Mouse (Mus musculus) kidney, postnatal 0 days (tissue): ENCODE results near the gene Gnaq. TPM values are rescaled to one million over a fixed set of nuclear protein-coding genes. Genes with fewer than 3 reads are reported as not detected.

ENCODE experiments used
- ATAC-seq: fragments of 200-750 bp; cut with Nextera tagmentation; replicated peaks from 2 replicates; pipeline ENCODE4 v1.8.0; 2017; ENCODE audit warnings: low read depth, moderate number of reproducible peaks, moderate TSS enrichment, moderate library complexity; ENCODE audit not compliant: low FRiP score
- DNase-seq: peaks from one replicate; pipeline ENCODE4 v3.0.0-alpha.2; 2016; ENCODE audit warnings: low spot score
- H3K27ac ChIP-seq: fragments of 300-500 bp; sonication (generic); 2 replicates; pipeline ENCODE4 v1.5.1; 2014; ENCODE audit warnings: mild to moderate bottlenecking
- H3K27me3 ChIP-seq: fragments of 300-500 bp; sonication (generic); 2 replicates; pipeline ENCODE4 v1.6.1; 2014; ENCODE audit warnings: low read length, mixed read lengths; ENCODE audit not compliant: insufficient read depth
- H3K36me3 ChIP-seq: fragments of 300-500 bp; sonication (generic); 2 replicates; pipeline ENCODE4 v1.6.1; 2014; ENCODE audit warnings: low read length, mixed read lengths; ENCODE audit not compliant: insufficient read depth
- H3K4me1 ChIP-seq: fragments of 300-500 bp; sonication (generic); replicated peaks from 2 replicates; pipeline ENCODE4 v1.6.1; 2014; ENCODE audit warnings: antibody characterized with exemption, low read length, mixed read lengths; ENCODE audit not compliant: insufficient read depth
- H3K4me2 ChIP-seq: fragments of 300-500 bp; sonication (generic); 2 replicates; pipeline ENCODE4 v1.6.1; 2014; ENCODE audit warnings: mild to moderate bottlenecking, low read length, moderate library complexity, mixed read lengths
- H3K4me3 ChIP-seq: fragments of 300-500 bp; sonication (generic); replicated peaks from 2 replicates; pipeline ENCODE4 v1.5.1; 2014; ENCODE audit warnings: low read depth, low read length
- H3K9ac ChIP-seq: fragments of 300-500 bp; sonication (generic); 2 replicates; pipeline ENCODE4 v1.6.1; 2014; ENCODE audit warnings: low read depth, low read length
- H3K9me3 ChIP-seq: fragments of 300-500 bp; sonication (generic); replicated peaks from 2 replicates; pipeline ENCODE4 v1.6.1; 2016; ENCODE audit warnings: low read length, inconsistent platforms, mixed read lengths
- CTCF ChIP-seq: IDR thresholded peaks from 2 replicates; pipeline ENCODE4 v1.5.1; 2016; ENCODE audit warnings: antibody characterized with exemption, low read depth, mild to moderate bottlenecking, moderate library complexity
- WGBS: fragments of 180-500 bp; shearing (Covaris S2); extraction: QIAGEN DNeasy Blood & Tissue Kit; methylation state at CpG from one replicate; pipeline ENCODE4 v1.1.7; 2014; 5-methylcytosine and 5-hydroxymethylcytosine counted together
- polyA plus RNA-seq: library from polyadenylated mRNA; unstranded; fragments of >200 nt; fragmentation: Nextera tagmentation; extraction: Ambion mirVana; gene quantifications from 2 replicates; pipeline ENCODE4 v1.2.1, GENCODE M21; 2015

Gene Gnaq
- polyA plus RNA-seq, 1 experiment from 2014 or later = 27.2 TPM

DNA sequence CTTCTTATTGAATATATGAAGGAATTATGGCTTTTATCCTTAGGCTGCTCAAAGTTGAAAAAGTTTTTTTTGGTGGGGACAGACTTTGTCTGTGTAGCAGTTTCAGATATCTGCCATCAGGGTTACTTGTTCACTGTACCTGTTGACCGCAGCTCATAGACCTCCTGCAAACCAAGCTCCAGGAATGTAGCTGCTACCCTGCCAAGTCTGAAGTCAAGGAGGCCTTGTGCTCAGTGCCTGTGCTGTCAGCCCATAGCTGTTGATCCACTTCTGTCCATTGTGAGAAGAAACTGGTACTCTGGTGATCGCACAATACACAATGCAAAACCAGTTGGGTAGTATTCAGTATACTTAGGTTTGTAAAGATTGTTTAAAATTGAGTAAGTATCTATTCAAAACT, 68.7 kb downstream of the Gnaq start:
- H3K4me1 ChIP-seq = peaks cover 6% of the 10 kb centered on the region; the same call in 1 of the 2 replicates
- H3K4me2 ChIP-seq = no peak overlapping the region
- H3K36me3 ChIP-seq = no peaks in the 10 kb centered on the region
- WGBS = 93% methylated on average over 2 of the region's 2 CpGs
- ATAC-seq (no peak), DNase-seq (no peak)
- H3K4me3 ChIP-seq = no peak overlapping the region
- no peak overlapping the region for H3K27ac ChIP-seq
- H3K9me3 ChIP-seq = no peaks in the 10 kb centered on the region
- H3K9ac ChIP-seq = no peak overlapping the region
- TF ChIP-seq CTCF = no peak
- H3K27me3 ChIP-seq = no peaks in the 10 kb centered on the region

DNA sequence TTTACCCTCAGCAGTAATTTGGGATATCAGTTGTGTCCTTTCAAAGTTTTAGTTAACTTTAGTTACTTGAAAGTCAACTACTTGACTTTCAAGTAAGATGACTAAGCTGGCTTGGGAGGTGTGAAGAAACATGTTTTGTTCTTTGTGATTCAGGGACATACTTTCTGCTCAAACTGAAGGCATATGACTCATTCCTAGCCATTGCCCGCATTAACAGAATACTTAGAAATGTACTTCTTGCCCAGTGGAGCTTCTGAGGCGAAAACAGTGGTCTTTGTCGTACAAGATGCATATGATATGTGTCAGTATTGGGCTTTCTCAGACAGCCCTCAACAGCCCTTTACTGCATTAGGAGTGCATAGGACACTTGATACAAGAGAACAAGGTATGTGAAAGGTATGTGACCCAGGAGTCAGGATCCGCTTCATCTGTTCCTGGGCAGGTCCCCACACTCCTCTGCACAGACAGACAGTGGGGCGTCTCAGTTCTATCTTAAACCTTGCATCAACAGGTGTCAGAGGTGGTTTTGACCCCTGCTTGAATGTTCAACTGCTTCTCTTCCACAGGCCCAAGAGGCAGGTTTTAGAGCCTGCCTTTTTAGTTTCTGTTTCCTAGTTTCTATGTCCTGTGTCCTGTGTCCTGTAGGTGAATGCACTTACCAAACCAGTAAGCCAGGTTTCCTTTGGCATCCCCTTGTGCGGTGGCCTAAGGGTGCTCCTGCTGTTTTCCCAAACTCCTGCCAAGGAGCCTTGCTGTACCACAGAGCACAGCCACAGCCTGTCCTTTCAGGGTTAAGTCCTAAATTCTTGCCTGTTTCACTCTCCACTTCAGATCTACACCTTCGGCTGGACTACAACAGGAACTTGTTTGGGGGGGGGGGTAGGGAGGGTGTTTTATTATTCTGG, 72.4 kb downstream of the Gnaq start:
- no peaks in the 10 kb centered on the region for H3K4me1 ChIP-seq
- H3K4me3 ChIP-seq = no peak overlapping the region
- no peak for DNase-seq
- H3K4me2 ChIP-seq = no peak overlapping the region
- TF ChIP-seq CTCF = no peak
- H3K27ac ChIP-seq = no peak overlapping the region
- H3K9ac ChIP-seq = no peak overlapping the region
- 52% methylated on average over 7 of the region's 7 CpGs for WGBS
- H3K9me3 ChIP-seq = no peaks in the 10 kb centered on the region
- H3K36me3 ChIP-seq = no peaks in the 10 kb centered on the region
- ATAC-seq = no peak
- H3K27me3 ChIP-seq = no peaks in the 10 kb centered on the region

- Histone ChIP-seq H3K36me3 (no peaks in the 10 kb centered on the region), H3K4me2 (no peak overlapping the region), H3K9me3 (no peaks in the 10 kb centered on the region), H3K9ac (no peak overlapping the region), H3K27ac (no peak overlapping the region), H3K4me3 (no peak overlapping the region), H3K27me3 (no peaks in the 10 kb centered on the region), H3K4me1 (no peaks in the 10 kb centered on the region)
- DNase-seq = no peak
- no peak for ATAC-seq
- WGBS = 90% methylated on average over 2 of the region's 2 CpGs
- TF ChIP-seq CTCF = no peak
Measured at GRCm38 (mm10) chr19:16209616-16210015, 77.0 kb downstream of the Gnaq start.

GRCm38 (mm10) chr19:16214946-16215345, 82.3 kb downstream of the Gnaq start:
- DNase-seq (no peak), ATAC-seq (no peak)
- Histone ChIP-seq H3K4me1 (0 out of 2 replicates have a peak, but pooled peaks cover 6% of the 10 kb centered on the region), H3K4me2 (no peak overlapping the region), H3K27me3 (no peaks in the 10 kb centered on the region), H3K9me3 (no peaks in the 10 kb centered on the region), H3K4me3 (no peak overlapping the region), H3K9ac (no peak overlapping the region), H3K27ac (no peak overlapping the region), H3K36me3 (no peaks in the 10 kb centered on the region)
- 68% methylated on average over 6 of the region's 6 CpGs for WGBS
- TF ChIP-seq CTCF = no peak

- Histone ChIP-seq H3K36me3 (no peaks in the 10 kb centered on the region), H3K4me1 (0 out of 2 replicates have a peak, but pooled peaks cover 6% of the 10 kb centered on the region), H3K9ac (no peak overlapping the region), H3K9me3 (no peaks in the 10 kb centered on the region), H3K27me3 (no peaks in the 10 kb centered on the region), H3K27ac (no peak overlapping the region), H3K4me3 (no peak overlapping the region), H3K4me2 (no peak overlapping the region)
- no peak for TF ChIP-seq CTCF
- no peak for DNase-seq
- 99% methylated on average over 2 of the region's 2 CpGs for WGBS
- no peak for ATAC-seq
Measured at GRCm38 (mm10) chr19:16215430-16216016, 82.9 kb downstream of the Gnaq start.

- TF ChIP-seq CTCF = no peak
- ATAC-seq (no peak), DNase-seq (no peak)
- Histone ChIP-seq H3K4me1 (0 out of 2 replicates have a peak, but pooled peaks cover 6% of the 10 kb centered on the region), H3K36me3 (no peaks in the 10 kb centered on the region), H3K9me3 (no peaks in the 10 kb centered on the region), H3K27ac (no peak overlapping the region), H3K27me3 (no peaks in the 10 kb centered on the region), H3K9ac (no peak overlapping the region), H3K4me3 (no peak overlapping the region), H3K4me2 (no peak overlapping the region)
- 78% methylated on average over 4 of the region's 4 CpGs for WGBS
Measured at GRCm38 (mm10) chr19:16219978-16220377, 87.3 kb downstream of the Gnaq start.
